Mouse (Mus musculus): ENCODE measurements around the gene Ext2. TPM values are rescaled to one million over a fixed set of nuclear protein-coding genes. Genes with fewer than 3 reads are reported as not detected.

Gene Ext2
- total RNA-seq, 2 experiments from 2014 or later: 49.3 to 54.2 TPM

DNA sequence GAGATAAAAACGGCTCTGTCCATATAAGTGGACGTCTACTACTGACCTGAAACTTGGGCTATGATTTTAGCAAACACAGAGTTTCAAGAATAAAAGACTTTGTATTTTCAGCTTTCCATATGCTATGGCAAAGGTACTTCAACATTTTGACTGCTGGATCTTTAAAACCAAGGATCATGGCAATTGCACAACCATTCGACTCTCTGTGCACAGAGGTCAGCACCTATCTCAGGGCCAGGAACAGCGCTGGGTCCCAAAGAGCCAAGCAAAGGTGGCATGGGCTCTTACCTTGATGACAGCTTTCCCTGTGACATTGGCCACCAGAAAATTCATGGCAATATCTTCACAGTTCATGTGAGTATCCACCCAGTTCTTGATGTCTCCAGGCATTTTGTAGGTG lies 118.2 kb downstream of the Ext2 start:
- DNase-seq (ENCODE audit: low spot score in 2 of 2): no peak
- intact Hi-C loops (cut with DNase I): no loop called here

DNA sequence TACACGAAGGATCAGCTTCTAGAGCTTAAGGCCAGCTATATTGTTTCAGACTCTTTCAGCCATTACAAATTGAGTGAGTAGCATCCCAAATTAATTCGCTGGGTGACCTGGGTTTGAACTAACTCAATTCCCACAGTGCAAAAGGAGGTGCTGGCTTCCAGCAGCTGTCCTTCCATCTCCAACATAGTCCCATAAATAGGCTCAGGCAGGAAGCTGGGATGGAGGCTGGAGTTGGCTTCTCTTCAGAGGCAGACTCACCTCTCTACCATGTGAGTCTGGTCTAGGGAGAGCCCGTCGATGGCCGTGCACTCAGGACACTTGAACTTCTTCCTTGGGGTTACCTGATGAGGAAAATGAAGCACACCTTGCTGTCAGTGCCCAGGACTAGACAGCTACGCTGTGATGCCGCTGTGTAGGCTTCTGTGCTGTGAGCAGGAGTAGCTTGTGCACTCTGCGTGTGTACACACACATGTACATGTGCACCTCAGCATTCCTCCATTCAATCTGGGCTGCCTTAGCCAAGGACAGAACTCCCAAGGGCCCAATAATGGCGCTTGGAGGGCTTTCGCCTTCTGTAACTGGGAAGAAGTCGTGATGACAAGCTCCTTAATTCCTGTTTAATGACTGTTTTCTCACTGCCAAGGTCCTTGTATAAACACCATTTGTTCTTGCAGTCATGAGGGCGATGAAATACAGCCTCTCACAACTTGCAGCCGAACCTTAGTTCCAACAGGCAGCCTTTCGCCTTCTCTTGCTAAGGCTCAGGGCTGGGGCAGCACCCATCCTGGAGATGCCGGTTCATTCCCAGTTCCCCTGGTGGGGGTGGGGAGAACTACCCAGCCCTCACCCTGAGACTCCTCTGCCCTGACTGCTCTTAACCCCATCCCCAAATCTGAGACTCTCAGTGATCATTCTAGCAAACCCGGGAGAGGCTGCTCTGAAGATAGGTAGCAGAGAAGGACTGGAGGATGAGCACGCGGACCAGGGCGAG lies 119.1 kb downstream of the Ext2 start:
- intact Hi-C loops (cut with DNase I): no loop called here
- no peak for DNase-seq (ENCODE audit: low spot score in 2 of 2)

DNA sequence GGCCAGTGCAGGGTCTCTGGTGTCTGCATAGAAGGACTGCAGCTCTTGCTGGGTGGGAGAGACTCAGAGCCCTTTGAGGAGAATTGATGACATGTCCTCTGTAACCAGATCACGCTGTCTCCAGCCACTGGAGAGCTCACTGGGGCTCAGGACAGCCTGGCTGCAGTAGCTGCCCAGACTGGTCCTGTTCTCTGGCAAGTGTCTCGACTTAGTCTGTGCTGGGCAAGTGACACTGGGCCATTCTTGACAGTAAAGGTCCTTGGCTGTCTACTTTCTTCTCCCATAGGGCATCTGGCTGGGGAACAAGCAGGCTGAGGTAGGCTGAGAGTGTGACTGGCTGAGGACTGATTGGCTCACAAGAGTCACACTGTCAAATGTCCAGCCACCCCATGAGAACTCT lies 123.0 kb downstream of the Ext2 start:
- intact Hi-C loops (cut with DNase I): no loop called here
- DNase-seq (ENCODE audit: low spot score in 2 of 2): no peak

DNA sequence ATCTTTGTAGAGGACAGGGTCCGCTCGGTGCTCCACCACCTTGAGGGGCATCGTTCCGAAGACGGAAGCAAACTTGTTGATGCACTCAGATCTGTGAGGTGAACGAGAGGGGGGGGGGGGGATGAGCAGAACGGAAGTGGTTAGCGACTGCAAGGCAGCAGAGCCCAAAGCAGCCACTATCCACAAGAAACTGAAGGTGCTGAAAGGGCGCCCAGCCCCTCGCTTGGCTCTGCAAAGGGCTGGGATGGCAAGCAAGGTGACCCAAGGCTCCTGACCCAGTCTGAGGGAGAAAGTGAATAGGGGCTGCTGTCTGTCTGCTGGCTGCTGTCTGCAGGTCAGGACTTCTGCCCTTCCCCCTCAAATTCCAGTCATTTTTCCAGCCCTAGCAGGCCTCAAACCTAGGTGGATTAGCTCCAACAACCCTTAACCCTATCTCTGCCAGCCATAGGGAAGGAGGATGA lies 126.2 kb downstream of the Ext2 start:
- no peak for DNase-seq (ENCODE audit: low spot score in 2 of 2)

DNA sequence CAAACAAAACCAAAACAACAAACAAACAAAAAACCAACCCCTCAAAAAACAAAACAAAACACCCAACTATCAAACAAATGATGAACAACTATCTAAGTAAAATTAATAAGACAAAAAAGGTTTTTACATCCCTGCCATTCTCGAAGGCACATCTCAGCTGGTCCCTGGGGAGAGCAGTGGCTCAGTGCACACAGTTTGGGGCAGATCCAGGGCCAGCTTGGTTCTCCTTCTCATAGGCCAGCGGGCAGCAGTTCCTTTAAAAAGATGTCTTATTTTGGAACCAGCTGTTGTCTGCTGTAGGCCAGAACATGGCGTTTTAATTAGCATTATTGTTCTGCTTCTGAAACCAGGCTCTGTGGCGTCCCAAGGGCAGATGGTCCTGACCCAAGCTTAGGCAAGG lies 129.3 kb downstream of the Ext2 start:
- no peak for DNase-seq (ENCODE audit: low spot score in 2 of 2)
- intact Hi-C loops (cut with DNase I): no loop called here

More for the DNA sequence above, 126.2 kb downstream of the Ext2 start:
- intact Hi-C loops (cut with DNase I): no loop called here

DNA sequence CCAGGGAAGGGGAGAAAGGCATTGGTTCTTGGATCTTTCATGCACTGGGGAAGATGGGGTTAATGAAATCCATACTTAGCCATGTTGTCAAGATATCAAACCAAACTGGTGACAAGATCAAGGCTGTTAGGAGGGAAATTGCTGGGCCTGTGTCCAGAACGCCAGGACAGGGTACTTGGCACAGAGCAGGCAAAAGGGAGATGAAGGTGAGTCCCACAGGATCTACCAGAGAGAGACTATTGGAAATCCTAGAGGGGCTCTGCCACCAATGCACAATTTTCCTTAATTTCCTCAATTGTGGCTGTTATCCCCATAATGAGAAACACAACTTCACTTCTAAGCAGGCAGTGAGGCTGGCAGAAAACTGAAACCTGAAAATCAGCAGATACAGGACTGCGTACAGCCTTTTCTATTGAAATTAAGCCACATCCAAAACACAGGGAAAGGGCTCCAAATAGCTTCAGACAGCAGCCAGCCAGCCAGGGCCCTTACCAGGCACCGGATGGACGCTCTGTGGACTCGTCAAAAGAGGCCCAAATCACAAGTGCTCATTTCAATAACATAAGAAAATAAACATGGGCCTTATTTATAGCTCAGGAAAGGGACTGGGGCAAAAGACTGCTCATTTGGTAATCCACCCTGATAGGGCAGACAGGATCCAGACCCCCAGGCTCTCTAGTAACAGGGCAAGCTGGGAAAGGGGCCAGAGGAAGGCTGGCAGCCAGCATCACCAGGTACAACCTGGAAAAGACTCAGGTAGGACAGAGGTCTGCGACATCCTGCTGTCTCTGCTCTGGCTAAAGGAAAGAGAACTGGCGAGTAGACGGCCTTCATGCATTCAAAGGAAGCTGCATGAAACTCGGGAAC lies 132.1 kb downstream of the Ext2 start:
- intact Hi-C loops (cut with DNase I): no loop called here
- no peak for DNase-seq (ENCODE audit: low spot score in 2 of 2)

DNA sequence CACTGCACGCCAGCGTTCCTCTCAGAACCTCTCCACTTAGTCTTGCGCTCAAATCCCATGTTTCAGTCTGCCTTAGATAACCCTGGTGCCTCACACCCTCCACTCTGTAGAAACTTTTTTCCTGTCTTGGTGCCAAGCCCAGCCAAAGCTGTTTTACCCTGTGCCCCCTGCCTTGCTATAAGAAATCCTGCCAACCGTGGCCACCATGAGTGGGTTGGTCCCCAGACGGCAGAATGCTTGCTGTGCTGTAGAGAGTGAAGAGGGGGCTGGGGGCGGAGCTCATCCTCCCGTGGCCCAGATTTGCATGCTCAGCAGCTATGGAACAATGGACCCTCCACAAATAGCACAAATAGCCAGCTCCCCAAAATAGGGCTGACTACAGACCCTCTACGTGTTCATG lies 138.7 kb downstream of the Ext2 start:
- DNase-seq (ENCODE audit: low spot score in 2 of 2): no peak
- intact Hi-C loops (cut with DNase I): no loop called here

DNA sequence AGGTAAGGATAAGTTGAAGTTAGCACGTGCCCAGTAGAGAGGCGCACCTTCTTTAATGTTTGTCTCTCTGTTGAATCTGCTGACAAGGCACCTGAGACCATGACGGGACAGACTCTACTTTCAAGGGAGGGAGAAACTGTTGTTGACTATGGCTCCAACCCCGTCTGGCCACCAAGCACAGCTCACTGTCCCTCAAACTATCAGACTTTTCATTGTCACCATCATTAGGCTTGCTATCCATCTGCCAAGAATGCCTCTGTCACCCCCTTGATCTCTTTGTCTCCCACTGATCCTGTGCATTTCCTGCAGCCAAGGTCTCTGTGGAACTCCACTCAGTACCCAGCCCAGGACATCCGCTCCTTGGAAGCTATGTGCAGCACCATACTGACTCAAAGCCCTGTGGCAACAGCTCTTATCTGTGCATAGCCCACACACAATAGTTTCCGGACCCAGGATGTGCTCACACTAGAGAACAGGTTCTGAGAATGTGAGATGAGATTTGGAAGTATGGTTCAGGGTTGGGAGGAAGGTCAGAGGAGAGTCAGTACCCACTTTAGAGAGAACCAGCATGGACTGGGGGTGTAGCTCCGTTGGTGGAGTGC lies 139.7 kb downstream of the Ext2 start:
- intact Hi-C loops (cut with DNase I): no loop called here

DNA sequence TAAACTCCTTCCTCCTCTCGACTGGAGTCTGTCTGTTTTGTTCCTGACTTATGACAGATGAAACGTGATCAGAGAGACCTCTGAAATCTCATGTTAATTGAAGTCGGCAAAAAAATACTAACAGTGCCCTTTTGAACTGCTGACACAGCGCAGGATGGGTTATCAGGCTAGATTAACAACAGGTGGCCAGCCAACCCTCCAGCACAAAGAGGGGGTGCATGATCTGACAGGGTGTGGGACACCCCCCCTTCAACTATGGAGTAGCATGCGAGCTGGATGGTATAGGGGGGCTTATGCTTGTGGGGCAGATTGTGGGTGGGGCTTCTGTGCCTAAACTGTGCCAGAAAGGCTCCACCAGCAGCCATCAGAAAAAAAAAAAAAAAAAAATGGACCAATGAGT lies 141.0 kb downstream of the Ext2 start:
- no peak for DNase-seq (ENCODE audit: low spot score in 2 of 2)
- intact Hi-C loops (cut with DNase I): no loop called here

More for the DNA sequence above, 139.7 kb downstream of the Ext2 start:
- no peak for DNase-seq (ENCODE audit: low spot score in 2 of 2)

DNA sequence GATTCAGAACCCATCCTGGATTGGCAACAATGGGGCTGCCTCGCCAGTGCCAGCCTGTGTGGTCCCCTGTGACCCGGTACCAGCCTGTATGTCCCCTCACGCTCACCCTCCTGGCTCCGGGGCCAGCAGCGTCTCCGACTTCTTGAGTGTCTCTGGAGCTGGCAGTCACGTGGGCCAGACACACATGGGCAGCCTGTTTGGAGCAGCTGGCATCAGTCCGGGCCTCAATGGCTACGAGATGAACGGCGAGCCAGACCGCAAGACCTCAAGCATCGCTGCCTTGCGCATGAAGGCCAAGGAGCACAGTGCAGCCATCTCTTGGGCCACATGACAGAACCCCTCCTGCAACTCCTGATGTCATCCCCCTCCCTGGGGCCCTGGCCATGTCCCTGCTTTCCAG lies 145.1 kb downstream of the Ext2 start:
- DNase-seq (ENCODE audit: low spot score in 2 of 2): no peak
- intact Hi-C loops (cut with DNase I): no loop called here

DNA sequence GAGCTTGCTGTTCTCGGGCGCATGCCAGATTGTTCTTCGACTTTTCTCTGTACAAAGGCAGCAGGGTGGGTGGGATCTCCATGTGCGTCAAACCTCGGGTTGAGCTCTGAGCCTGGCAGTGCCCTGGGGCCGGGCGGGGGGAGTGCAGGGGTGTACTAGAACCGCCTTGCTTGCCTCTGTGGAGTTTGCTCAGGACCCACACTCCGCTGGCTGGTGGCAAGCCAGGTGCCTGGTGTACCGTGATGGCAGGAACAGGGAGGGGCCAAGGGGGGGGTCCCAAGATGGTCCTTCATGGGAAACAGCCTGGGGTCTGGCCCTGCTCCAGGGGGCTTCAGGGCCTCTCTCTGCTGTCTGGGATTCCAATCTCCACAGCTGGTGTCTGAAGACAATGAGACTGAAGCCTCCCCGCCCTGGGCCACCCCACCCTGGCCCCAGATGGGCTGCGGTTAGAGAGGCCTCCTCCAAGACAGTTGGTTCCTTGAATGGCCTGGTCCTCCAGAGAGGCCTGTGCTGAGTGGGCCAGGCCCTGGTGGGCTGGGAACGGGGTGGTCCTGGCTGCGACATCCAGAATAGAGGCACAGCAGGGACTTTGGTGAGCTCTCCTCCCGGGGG lies 150.7 kb downstream of the Ext2 start:
- intact Hi-C loops (cut with DNase I): no loop called here
- DNase-seq (ENCODE audit: low spot score in 2 of 2): no peak

DNA sequence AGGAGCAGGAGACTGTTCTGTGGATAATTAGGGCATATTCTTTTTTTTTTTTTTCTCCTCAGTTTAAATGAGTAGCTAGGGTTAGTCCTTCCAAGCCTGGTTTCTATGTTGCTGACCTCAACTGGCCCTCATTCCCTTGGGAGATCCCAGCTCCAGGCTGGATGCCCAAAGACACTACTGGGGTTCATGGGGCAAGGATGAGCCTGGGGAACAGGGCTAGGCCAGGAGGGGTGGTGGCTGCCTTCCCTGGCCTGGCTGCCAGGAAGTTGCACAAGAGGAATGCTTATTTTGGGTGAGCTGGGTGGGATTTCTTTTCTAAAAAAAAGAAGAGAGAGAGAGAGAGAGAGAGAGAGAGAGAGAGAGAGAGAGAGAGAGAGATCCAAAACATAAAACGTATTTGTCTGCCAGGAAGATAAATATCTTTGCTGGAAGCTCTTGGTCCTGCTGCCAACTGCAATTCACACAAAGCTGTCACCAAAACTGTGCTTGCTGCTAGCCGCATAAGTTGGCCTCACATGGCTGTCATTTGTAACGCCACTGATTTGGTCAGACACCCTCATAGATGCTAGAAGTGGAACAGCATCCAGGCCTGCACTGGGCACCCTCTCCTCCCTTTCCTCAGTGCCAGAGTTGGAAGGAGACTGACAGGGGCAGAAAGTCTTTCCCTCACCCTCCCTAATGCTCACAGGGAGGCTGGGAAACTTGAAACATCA lies 156.1 kb downstream of the Ext2 start:
- intact Hi-C loops (cut with DNase I): loop anchor here (10.0 kb wide), 2 partner anchors 118 to 452 kb away; no protein-coding TSS in a partner anchor
- DNase-seq (ENCODE audit: low spot score in 2 of 2): no peak

DNA sequence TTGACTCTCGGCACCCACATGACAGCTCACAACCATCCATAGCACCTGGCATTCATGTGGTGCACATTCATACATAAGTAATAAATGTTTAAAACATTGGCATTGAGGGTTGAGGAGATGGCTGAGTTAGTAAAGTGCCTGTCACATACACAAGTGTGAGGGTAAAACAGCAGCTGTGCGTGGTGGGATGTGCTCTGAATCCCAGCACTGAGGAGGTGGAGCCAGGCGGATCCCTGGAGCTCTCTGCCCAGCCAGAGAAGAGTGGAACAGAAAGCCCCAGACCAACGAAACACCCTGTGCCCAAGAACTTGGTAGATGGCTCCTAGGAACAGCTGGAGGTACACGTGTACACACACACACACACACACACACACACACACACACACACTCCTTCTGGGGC lies 156.9 kb downstream of the Ext2 start:
- intact Hi-C loops (cut with DNase I): loop anchor here (10.0 kb wide), 2 partner anchors 119 to 451 kb away; no protein-coding TSS in a partner anchor
- DNase-seq (ENCODE audit: low spot score in 2 of 2): no peak

DNA sequence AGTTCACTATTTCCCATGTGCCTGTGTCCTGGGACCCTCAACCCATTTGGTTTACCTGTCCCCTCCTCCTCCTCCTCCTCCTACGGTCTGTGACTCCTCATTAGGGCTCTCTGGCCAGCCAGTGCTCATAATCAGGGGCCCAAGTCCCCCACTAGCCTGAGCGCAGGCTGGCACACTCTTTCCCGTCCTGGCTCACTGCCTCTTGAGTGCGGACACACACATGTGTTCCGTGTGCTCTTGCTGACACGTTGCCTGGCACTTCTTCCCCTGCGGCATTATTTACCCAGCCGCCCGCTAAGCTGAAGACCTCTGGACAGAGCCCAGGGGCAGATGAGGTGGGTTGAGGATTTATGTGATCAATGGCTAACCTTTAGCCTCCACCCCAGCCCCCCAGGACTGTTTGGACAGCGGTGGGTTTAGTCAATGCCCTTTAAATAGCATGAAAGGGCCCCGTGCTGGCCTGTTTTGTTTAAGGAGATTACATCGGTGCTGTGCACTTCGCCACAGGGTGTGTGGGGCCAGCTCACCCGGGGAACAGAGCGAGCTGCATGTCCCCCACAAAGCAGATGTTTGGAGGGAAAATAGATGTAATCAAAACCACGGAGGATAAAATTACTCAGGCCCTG lies 160.0 kb downstream of the Ext2 start:
- no peak for DNase-seq (ENCODE audit: low spot score in 2 of 2)
- intact Hi-C loops (cut with DNase I): loop anchor here (10.0 kb wide), 2 partner anchors 122 to 448 kb away; no protein-coding TSS in a partner anchor

DNA sequence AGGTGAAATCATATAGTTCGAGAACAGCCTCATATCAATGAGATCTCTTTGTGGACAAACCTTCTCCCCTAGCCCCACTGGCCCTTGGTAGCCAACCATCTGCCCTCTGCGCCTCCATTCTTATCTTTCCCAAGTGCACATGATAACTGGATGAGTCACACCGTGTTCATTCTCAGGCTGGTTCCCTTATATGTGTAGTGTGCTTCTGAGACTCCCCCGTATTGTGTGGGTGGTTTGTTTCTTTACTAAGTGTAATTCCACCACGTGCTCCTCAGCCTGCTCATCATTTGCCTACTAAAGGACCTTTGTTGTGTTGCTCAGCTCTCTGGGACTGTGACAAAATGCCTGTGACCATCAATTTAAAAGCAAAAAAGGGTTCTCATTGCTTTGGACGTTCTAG lies 161.3 kb downstream of the Ext2 start:
- no peak for DNase-seq (ENCODE audit: low spot score in 2 of 2)
- intact Hi-C loops (cut with DNase I): loop anchor here (10.0 kb wide), 2 partner anchors 124 to 446 kb away; no protein-coding TSS in a partner anchor

DNA sequence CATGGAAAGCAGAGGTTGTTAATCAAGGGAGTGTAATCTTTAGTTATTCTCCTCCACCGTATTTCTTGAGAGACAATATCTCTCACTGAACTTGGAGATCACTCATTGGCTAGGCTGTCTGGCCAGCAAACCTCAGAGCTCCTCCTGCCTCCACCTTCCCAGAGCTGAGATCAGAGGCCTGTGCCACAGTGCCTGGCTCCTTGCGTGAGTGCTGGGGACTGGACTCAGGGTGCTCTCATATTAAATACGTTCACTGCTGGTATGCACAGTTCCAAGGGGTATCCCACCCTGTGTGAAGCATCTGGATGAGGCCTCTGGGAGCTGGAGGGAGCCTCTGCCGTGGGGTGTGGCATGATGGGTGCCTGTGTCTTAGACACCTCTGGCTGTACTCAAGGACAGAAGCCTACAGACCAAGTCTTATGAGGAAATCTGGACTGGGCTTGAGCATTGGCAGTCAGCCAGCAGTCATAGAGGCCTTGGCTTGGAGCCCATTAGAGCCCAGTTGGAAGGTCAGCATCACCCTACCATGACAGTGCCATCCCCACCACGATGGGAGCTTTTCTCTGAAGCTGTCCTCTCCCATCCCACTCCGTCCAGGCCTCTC lies 162.6 kb downstream of the Ext2 start:
- no peak for DNase-seq (ENCODE audit: low spot score in 2 of 2)
- intact Hi-C loops (cut with DNase I): loop anchor here (2.0 to 10.0 kb wide), 3 partner anchors 125 to 445 kb away; no protein-coding TSS in a partner anchor

DNA sequence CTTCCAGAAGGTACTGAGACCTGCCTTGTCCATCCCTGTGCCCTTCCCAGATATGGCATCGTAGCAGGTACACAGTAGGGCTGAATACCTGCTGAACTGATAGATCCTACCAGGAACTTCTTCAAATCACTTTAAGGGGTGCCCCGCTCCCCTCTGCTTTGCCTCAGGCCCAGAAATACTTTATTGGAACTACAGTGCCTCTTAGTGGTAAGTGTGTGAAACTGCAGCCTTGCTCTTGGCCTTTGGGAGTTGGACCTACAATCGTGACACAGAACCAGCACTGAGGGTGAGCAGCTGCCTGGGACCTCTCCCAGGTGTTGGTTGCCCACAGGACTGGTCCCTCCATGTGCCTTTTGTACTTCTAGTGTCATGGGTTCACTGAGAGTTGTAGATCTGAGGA lies 163.4 kb downstream of the Ext2 start:
- DNase-seq (ENCODE audit: low spot score in 2 of 2): peak in 1 of 2 experiments; percentile 26
- intact Hi-C loops (cut with DNase I): loop anchor here (2.0 kb wide), 1 partner anchor 182 kb away; no protein-coding TSS in a partner anchor

Data from left cerebral cortex, postnatal 36 days (tissue).